Mouse (Mus musculus): ENCODE data around the gene Elp4. TPM values are rescaled to one million over a fixed set of nuclear protein-coding genes. Genes with fewer than 3 reads are reported as not detected.

Elp4 gene
- 1 to 10 TPM; 6.7 to 7.0 TPM for total RNA-seq (2023)

GRCm38 (mm10) chr2:105903896-105904756, at the start of gene Elp4, which contains the start of gene Immp1l:
Elp4 (minus strand) TSS chr2:105904564.
Immp1l (plus strand) TSS chr2:105904638.

GRCm38 (mm10) chr2:105668271-105669270, 235.8 kb downstream of the Elp4 start, which contains the start of gene Pax6:
Pax6 (plus strand) TSS chr2:105668900.

Other genes with a start within 250 kb of the Elp4 start
- not detected for gene Pax6, start 235.7 kb downstream of the Elp4 start, total RNA-seq (2023)
- 10 to 100 TPM in 1 of 2 experiments, 1 to 10 TPM in 1; 9.4 to 17.0 TPM for gene Immp1l, start 74 bp upstream of the Elp4 start, total RNA-seq (2023)
- gene Dnajc24, start 99.0 kb upstream of the Elp4 start, total RNA-seq (2023) = 10 to 100 TPM in 1 of 2 experiments, 1 to 10 TPM in 1; 9.2 to 10.4 TPM